Mouse (Mus musculus) G1E (cell line): ENCODE results near the gene Me1.

Experiments
- CTCF ChIP-seq: IDR thresholded peaks from 2 replicates; pipeline ENCODE4 v1.5.1; 2012; ENCODE audit warnings: low read depth, low read length, inconsistent platforms, mixed read lengths
- GATA1 ChIP-seq: IDR thresholded peaks from 2 replicates; pipeline ENCODE4 v1.6.1; 2012; ENCODE audit warnings: borderline replicate concordance, low read length, inconsistent platforms, mixed read lengths
- GATA2 ChIP-seq: IDR thresholded peaks from 2 replicates; pipeline ENCODE4 v1.6.1; 2012; ENCODE audit warnings: low read depth, low read length, inconsistent platforms, borderline replicate concordance
- TAL1 ChIP-seq: conservative IDR thresholded peaks from 2 replicates; pipeline ENCODE4 v1.6.1; 2012; ENCODE audit warnings: low read depth, low read length, inconsistent platforms, mixed read lengths

- TF ChIP-seq CTCF (no peak), GATA1 (no peak), GATA2 (no peak), TAL1 (no peak)
These were observed 126.3 kb downstream of the Me1 start for GRCm38 (mm10) chr9:86569314-86569910.
